Mouse (Mus musculus): ENCODE results near the gene Tor1aip1.

GRCm38 (mm10) chr1:155995612-155996011 is 40.7 kb downstream of the Tor1aip1 start:
- TF ChIP-seq GATA1 (IDR thresholded peaks at IDR 0.05; ENCODE audit: low read length) (no peak), TAL1 (IDR thresholded peaks at IDR 0.05; ENCODE audit: low read length) (no peak)

Data from erythroblast, embryonic 14.5 days (primary cell).